Mouse (Mus musculus) heart, embryonic 12.5 days (tissue): ENCODE data around the gene Cacng8. TPM values are rescaled to one million over a fixed set of nuclear protein-coding genes. Genes with fewer than 3 reads are reported as not detected.

ENCODE experiments used
- ATAC-seq: fragments of 200-750 bp; cut with Nextera tagmentation; 2 replicates; pipeline ENCODE4 v1.8.0; 2017; ENCODE audit warnings: moderate TSS enrichment, moderate library complexity; ENCODE audit not compliant: insufficient number of reproducible peaks, low FRiP score
- H3K27ac ChIP-seq: fragments of 300-500 bp; sonication (generic); 2 replicates; pipeline ENCODE4 v1.5.1; 2016; ENCODE audit warnings: mild to moderate bottlenecking, moderate library complexity; ENCODE audit not compliant: poor library complexity, severe bottlenecking
- H3K27me3 ChIP-seq: fragments of 300-500 bp; sonication (generic); replicated peaks from 2 replicates; pipeline ENCODE4 v1.6.1; 2016; ENCODE audit warnings: mild to moderate bottlenecking, moderate library complexity
- H3K36me3 ChIP-seq: fragments of 300-500 bp; sonication (generic); 2 replicates; pipeline ENCODE4 v1.6.1; 2016; ENCODE audit warnings: mild to moderate bottlenecking, moderate library complexity
- H3K4me1 ChIP-seq: fragments of 300-500 bp; sonication (generic); replicated peaks from 2 replicates; pipeline ENCODE4 v1.6.1; 2016; ENCODE audit warnings: mild to moderate bottlenecking
- H3K4me2 ChIP-seq: fragments of 300-500 bp; sonication (generic); 2 replicates; pipeline ENCODE4 v1.6.1; 2016; ENCODE audit warnings: mild to moderate bottlenecking, moderate library complexity
- H3K4me3 ChIP-seq: fragments of 300-500 bp; sonication (generic); 2 replicates; pipeline ENCODE4 v1.5.1; 2016; ENCODE audit warnings: mild to moderate bottlenecking
- H3K9ac ChIP-seq: fragments of 300-500 bp; sonication (generic); 2 replicates; pipeline ENCODE4 v1.6.1; 2016; ENCODE audit warnings: mild to moderate bottlenecking, moderate library complexity
- H3K9me3 ChIP-seq: fragments of 300-500 bp; sonication (generic); replicated peaks from 2 replicates; pipeline ENCODE4 v1.6.1; 2016; ENCODE audit warnings: mild to moderate bottlenecking, moderate library complexity
- WGBS: fragments of 180-500 bp; shearing (Covaris S2); methylation state at CpG from one replicate; pipeline ENCODE4 v1.1.7; 2016; 5-methylcytosine and 5-hydroxymethylcytosine counted together
- polyA plus RNA-seq: library from polyadenylated mRNA; unstranded; fragments of >200 nt; fragmentation: Nextera tagmentation; extraction: Ambion mirVana; gene quantifications from 2 replicates; pipeline ENCODE4 v1.2.1, GENCODE M21; 2016

Gene Cacng8
- polyA plus RNA-seq, 1 experiment from 2014 or later: 1.6 TPM

DNA sequence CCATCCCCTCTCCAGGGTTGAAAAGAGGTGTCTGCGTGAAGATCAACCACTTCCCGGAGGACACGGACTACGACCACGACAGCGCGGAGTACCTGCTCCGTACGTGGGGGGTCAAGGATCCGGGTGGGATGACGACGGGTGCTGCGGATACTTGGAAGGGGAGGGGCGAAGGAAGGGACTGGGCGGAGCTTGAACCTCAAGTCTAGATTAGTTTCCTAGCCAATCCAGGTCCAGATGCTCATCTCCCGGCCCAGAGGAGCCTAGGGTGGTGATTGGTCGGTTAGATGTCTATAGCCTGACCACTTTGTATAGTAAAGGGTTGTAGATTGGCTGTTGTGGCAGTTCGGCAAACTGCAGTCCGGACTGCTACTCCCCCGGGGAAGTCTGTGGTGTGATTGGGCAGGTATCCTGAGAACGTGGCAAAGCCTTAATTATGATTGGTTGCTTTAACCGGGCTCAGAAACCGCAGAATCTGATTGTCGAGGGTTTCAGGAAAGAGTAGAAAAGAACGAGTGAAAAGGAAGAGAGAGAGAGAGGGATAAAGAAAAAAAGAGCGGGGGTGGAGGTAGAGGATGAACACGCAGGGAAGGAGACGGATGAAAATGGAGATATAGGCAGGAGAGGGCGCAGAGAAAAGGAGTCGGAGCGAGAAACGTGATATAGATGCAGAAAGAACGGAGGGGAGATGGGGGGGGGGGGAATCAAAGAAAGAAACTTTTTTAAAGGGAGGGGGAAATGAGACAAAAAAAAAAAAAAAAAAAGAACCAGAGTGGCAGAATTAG lies 20.9 kb downstream of the Cacng8 start:
- Histone ChIP-seq H3K4me1 (peaks cover 4% of the 10 kb centered on the region), H3K4me2 (peak overlapping the region; percentile 81), H3K4me3 (peak overlapping the region; percentile 47), H3K36me3 (no peaks in the 10 kb centered on the region), H3K27ac (no peak overlapping the region), H3K9me3 (no peaks in the 10 kb centered on the region), H3K27me3 (peaks cover 50% of the 10 kb centered on the region), H3K9ac (peak overlapping the region; percentile 42; the same call in 1 of the 2 replicates)
- under 1% methylated on average over 33 of the region's 33 CpGs for WGBS
- ATAC-seq: peak; percentile 78

GRCm38 (mm10) chr7:3412036-3412435 lies 21.6 kb downstream of the Cacng8 start:
- Histone ChIP-seq H3K4me1 (peaks cover 4% of the 10 kb centered on the region), H3K36me3 (no peaks in the 10 kb centered on the region), H3K4me3 (peak overlapping the region; percentile 47), H3K4me2 (peak overlapping the region; percentile 81), H3K9ac (0 out of 2 replicates have a peak overlapping the region, but pooled peaks have one; percentile 23), H3K9me3 (no peaks in the 10 kb centered on the region), H3K27ac (no peak overlapping the region), H3K27me3 (peaks cover 57% of the 10 kb centered on the region)
- WGBS: 3% methylated on average over 20 of the region's 20 CpGs
- ATAC-seq: no peak

DNA sequence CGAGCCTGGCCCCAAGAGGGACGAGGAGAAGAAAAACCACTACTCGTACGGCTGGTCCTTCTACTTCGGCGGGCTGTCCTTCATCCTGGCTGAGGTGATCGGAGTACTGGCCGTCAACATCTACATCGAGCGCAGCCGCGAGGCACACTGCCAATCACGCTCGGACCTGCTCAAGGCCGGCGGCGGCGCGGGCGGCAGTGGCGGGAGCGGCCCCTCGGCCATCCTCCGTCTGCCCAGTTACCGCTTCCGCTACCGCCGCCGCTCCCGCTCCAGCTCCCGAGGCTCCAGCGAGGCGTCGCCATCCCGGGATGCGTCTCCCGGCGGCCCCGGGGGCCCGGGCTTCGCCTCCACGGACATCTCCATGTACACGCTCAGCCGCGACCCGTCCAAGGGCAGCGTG lies 24.4 kb downstream of the Cacng8 start:
- Histone ChIP-seq H3K36me3 (no peaks in the 10 kb centered on the region), H3K27ac (no peak overlapping the region), H3K4me2 (peak overlapping the region; percentile 97), H3K27me3 (peaks cover 76% of the 10 kb centered on the region), H3K9me3 (no peaks in the 10 kb centered on the region), H3K4me1 (peaks cover 4% of the 10 kb centered on the region), H3K9ac (peak overlapping the region; percentile 62), H3K4me3 (peak overlapping the region; percentile 70)
- WGBS: under 1% methylated on average over 44 of the region's 47 CpGs
- ATAC-seq: no peak

DNA sequence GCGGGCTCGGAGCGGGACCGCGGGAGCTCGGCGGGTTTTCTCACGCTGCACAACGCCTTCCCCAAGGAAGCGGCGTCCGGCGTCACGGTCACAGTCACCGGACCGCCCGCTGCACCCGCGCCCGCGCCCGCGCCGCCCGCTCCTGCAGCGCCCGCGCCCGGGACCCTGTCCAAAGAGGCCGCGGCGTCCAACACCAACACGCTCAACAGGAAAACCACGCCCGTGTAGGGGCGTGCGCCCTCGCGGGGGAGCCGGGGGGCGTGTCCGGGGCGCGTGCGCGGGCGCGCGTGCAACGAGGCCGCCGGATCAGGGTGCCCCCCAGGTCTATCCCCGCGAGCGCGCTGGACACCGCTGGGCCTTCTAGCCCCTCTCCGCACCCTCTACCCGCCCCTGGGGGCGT lies 24.9 kb downstream of the Cacng8 start:
- no peaks in the 10 kb centered on the region for H3K36me3 ChIP-seq
- H3K9me3 ChIP-seq: no peaks in the 10 kb centered on the region
- peak overlapping the region; percentile 97 for H3K4me2 ChIP-seq
- H3K27me3 ChIP-seq: peaks cover 77% of the 10 kb centered on the region
- peak overlapping the region; percentile 62 for H3K9ac ChIP-seq
- H3K4me1 ChIP-seq: peaks cover 4% of the 10 kb centered on the region
- ATAC-seq: peak; percentile 50
- H3K27ac ChIP-seq: no peak overlapping the region
- WGBS: under 1% methylated on average over 45 of the region's 60 CpGs
- H3K4me3 ChIP-seq: peak overlapping the region; percentile 70

- Histone ChIP-seq H3K36me3 (no peaks in the 10 kb centered on the region), H3K27ac (no peak overlapping the region), H3K9ac (no peak overlapping the region), H3K4me1 (peaks cover 17% of the 10 kb centered on the region), H3K9me3 (no peaks in the 10 kb centered on the region), H3K4me2 (no peak overlapping the region), H3K27me3 (peaks cover 86% of the 10 kb centered on the region), H3K4me3 (no peak overlapping the region)
- ATAC-seq: no peak
- 39% methylated on average over 6 of the region's 6 CpGs for WGBS
These were observed 29.5 kb downstream of the Cacng8 start for GRCm38 (mm10) chr7:3419941-3420340.

- H3K27me3 ChIP-seq: peaks cover 89% of the 10 kb centered on the region
- H3K9me3 ChIP-seq: no peaks in the 10 kb centered on the region
- H3K4me1 ChIP-seq: peaks cover 17% of the 10 kb centered on the region
- no peak overlapping the region for H3K4me3 ChIP-seq
- no peak overlapping the region for H3K9ac ChIP-seq
- no peaks in the 10 kb centered on the region for H3K36me3 ChIP-seq
- WGBS: 53% methylated on average over 5 of the region's 5 CpGs
- no peak for ATAC-seq
- no peak overlapping the region for H3K4me2 ChIP-seq
- H3K27ac ChIP-seq: no peak overlapping the region
These were observed 30.0 kb downstream of the Cacng8 start for GRCm38 (mm10) chr7:3420466-3420865.

- H3K4me3 ChIP-seq: no peak overlapping the region
- H3K27ac ChIP-seq: no peak overlapping the region
- H3K4me2 ChIP-seq: no peak overlapping the region
- no peak overlapping the region for H3K9ac ChIP-seq
- H3K9me3 ChIP-seq: no peaks in the 10 kb centered on the region
- H3K4me1 ChIP-seq: peaks cover 17% of the 10 kb centered on the region
- no peak for ATAC-seq
- WGBS: 77% methylated on average over 3 of the region's 3 CpGs
- H3K36me3 ChIP-seq: no peaks in the 10 kb centered on the region
- peaks cover 86% of the 10 kb centered on the region for H3K27me3 ChIP-seq
These were observed 30.8 kb downstream of the Cacng8 start for GRCm38 (mm10) chr7:3421297-3421696.

GRCm38 (mm10) chr7:3422051-3422450 lies 31.6 kb downstream of the Cacng8 start:
- 42% methylated on average over 7 of the region's 7 CpGs for WGBS
- no peak for ATAC-seq
- peaks cover 79% of the 10 kb centered on the region for H3K27me3 ChIP-seq

GRCm38 (mm10) chr7:3423430-3423829 lies 32.9 kb downstream of the Cacng8 start:
- Histone ChIP-seq H3K4me3 (peak overlapping the region; percentile 43), H3K9ac (peak overlapping the region; percentile 63), H3K27ac (peak overlapping the region; percentile 49), H3K4me2 (peak overlapping the region; percentile 68), H3K4me1 (peaks cover 22% of the 10 kb centered on the region), H3K27me3 (peaks cover 67% of the 10 kb centered on the region), H3K36me3 (no peaks in the 10 kb centered on the region), H3K9me3 (no peaks in the 10 kb centered on the region)
- ATAC-seq: peak; percentile 72
- WGBS: 1% methylated on average over 30 of the region's 30 CpGs

More at GRCm38 (mm10) chr7:3422051-3422450, 31.6 kb downstream of the Cacng8 start:
- Histone ChIP-seq H3K9ac (no peak overlapping the region), H3K27ac (no peak overlapping the region), H3K9me3 (no peaks in the 10 kb centered on the region), H3K36me3 (no peaks in the 10 kb centered on the region), H3K4me2 (no peak overlapping the region), H3K4me3 (no peak overlapping the region), H3K4me1 (peaks cover 17% of the 10 kb centered on the region)

DNA sequence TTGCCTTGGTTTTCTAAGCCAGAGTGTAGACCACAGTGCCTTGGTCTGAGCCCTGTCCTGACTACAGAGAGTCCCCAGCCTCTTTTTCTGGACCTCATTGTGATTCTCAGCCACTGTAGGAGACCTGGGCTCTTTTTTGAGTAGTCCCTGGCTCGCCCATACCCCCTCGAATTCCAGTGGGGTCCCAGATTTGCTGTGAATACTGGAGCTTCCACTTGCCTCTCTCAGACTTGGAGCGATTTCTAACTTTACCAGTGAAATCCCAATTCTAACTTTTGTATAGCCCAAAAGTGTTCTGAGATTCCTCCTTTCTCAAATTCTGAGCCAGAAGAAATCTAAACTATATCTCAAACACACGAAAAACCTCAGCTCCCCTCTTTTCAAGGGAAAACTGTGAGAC lies 33.4 kb downstream of the Cacng8 start, which contains the start of gene Cacng6:
Gene Cacng6, plus strand, starts transcription at position 301 of the 400 bp plus-strand sequence.
- peak within 1 kb of the TSS; percentile 63 for H3K9ac ChIP-seq
- H3K27ac ChIP-seq: peak within 1 kb of the TSS; percentile 49
- no peaks in the 10 kb centered on the region for H3K9me3 ChIP-seq
- WGBS: 31% methylated on average over 4 of the region's 4 CpGs
- ATAC-seq: no peak
- H3K4me1 ChIP-seq: peaks cover 22% of the 10 kb centered on the region
- no peaks in the 10 kb centered on the region for H3K36me3 ChIP-seq
- H3K4me3 ChIP-seq: peak within 1 kb of the TSS; percentile 43
- peak within 1 kb of the TSS; percentile 68 for H3K4me2 ChIP-seq
- peaks cover 62% of the 10 kb centered on the region for H3K27me3 ChIP-seq

- Histone ChIP-seq H3K27me3 (peaks cover 53% of the 10 kb centered on the region), H3K9ac (no peak overlapping the region), H3K4me2 (peak overlapping the region; percentile 68), H3K36me3 (no peaks in the 10 kb centered on the region), H3K4me3 (no peak overlapping the region), H3K9me3 (no peaks in the 10 kb centered on the region), H3K27ac (no peak overlapping the region), H3K4me1 (peaks cover 30% of the 10 kb centered on the region)
- 85% methylated on average over 5 of the region's 5 CpGs for WGBS
- ATAC-seq: no peak
These were observed 34.7 kb downstream of the Cacng8 start for GRCm38 (mm10) chr7:3425141-3425540.
